Mouse (Mus musculus): ENCODE measurements around the gene Cdkn2aipnl. TPM values are rescaled to one million over a fixed set of nuclear protein-coding genes. Genes with fewer than 3 reads are reported as not detected.

Gene Cdkn2aipnl
- 32.2 TPM for polyA plus RNA-seq (2021)

DNA sequence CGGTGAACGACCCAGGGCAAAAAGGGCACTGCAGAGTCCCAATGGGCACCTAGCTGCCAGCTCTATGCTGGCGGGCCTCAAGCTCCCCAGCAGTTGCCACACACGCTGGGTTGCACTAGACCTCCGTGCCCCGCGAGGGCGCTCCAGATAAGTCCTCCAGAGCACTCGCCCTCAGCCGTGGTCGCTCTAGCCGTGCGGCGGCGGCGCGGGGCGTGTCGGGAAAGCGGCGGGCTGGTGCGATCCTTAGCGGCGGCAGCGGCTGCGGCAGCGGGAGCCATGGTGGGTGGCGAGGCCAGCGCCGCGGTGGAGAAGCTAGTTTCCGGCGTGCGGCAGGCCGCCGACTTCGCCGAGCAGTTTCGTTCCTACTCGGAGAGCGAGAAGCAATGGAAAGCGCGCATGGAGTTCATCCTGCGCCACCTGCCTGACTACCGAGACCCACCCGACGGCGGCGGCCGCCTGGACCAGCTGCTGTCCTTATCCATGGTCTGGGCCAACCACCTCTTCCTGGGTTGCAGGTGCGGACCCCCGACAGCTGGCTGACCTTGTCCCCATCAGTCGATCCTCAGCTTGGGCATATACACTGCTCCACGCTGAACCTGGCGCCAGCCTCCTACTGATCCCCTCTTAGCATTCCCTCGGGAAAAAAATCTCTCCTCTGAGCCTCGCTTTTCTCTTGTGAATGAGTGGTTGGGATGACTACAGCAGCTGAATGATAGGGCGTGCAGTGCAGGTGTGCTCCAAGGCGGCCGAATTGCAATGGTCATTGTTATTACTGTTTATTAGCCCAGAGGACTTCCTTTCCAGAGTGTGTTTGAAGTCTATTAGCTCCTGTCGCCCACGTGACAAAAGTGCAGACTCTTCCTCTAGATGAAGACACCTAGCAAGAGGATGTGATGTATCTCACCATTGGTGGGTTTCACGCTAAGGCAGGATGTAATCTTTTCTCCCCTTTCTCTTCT lies at the start of gene Cdkn2aipnl:
TSS of gene Cdkn2aipnl (plus strand) at position 219 of the 959 bp plus-strand sequence.
- ATAC-seq: peak; percentile 80
- DNase-seq (ENCODE audit: low read depth, low spot score): peak; percentile 59
- peak; percentile 100 for TF ChIP-seq CTCF (IDR thresholded peaks at IDR 0.05)
- ChIA-PET POLR2A (interaction anchor here (0.5 to 2.5 kb wide), 11 partner anchors 9 to 113 kb away, joined by 3 to 18 read pairs (median 4); partner anchors contain the start of gene Jade2), CTCF (interaction anchor here (0.9 to 6.7 kb wide), 15 partner anchors 9 to 253 kb away, joined by 3 to 43 read pairs (median 4); no protein-coding TSS in a partner anchor)
- no peaks in the 10 kb centered on the region for H3K27me3 ChIP-seq
- in situ Hi-C loops (cut with MboI; ENCODE audit: low pct_unique_long_range_greater_than_20kb): loop anchor here (5.0 kb wide), 3 partner anchors 50 to 145 kb away; partner anchors contain the start of gene Jade2

DNA sequence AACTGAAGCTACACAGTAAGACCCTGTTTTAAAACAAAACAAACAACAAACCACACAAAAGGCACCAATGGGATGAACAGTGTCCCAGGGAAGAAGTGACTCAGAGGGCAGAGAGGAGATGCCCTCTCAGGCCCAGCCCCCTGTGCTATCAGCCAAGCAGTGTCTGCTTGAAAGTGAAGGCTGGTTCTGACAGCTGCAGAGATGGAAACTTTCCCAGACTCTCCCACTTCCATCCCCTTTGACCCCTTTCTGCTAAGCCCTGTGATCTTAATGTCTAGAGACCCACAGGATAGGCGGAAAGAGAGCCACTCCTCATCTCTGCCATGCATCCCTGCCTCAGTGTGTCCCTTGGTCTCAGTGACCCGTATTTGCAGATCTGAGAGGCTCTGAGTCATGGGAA lies 49.5 kb upstream of the Cdkn2aipnl start:
- H3K27me3 ChIP-seq: no peaks in the 10 kb centered on the region
- CTCF ChIA-PET: interaction anchor here (1.1 to 2.8 kb wide), 5 partner anchors 21 to 98 kb away, joined by 3 to 12 read pairs (median 4); no protein-coding TSS in a partner anchor
- DNase-seq (ENCODE audit: low read depth, low spot score) (no peak), ATAC-seq (no peak)
- POLR2A ChIA-PET: interaction anchor here (0.7 to 3.9 kb wide), 2 partner anchors 20 to 61 kb away, joined by 3 to 38 read pairs; partner anchors contain the start of gene Jade2
- in situ Hi-C loops (cut with MboI; ENCODE audit: low pct_unique_long_range_greater_than_20kb): loop anchor here (5.0 kb wide), 1 partner anchor 49 kb away; the partner anchor contains the start of gene Cdkn2aipnl
- no peak for TF ChIP-seq CTCF (IDR thresholded peaks at IDR 0.05)

DNA sequence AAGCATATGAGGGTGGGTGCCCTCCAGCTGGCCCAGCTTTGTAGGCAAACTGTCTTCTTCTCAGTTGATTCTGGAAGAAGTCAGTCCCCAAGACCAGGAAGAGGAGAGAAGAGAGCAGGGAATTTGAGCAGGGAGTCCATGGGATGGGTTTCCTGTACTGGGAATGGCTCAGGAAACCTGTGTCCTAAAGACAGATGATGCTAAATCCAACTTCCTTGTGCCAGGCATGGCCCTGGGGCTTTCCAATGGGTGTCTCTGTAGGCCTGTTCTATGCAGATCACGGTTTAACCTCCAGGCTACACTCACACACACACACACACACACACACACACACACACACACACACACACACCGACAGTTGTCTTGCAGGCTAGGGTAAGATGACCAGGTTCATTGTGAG lies 48.9 kb upstream of the Cdkn2aipnl start:
- TF ChIP-seq CTCF (IDR thresholded peaks at IDR 0.05): no peak
- ChIA-PET CTCF (interaction anchor here (1.1 kb wide), 2 partner anchors 20 to 81 kb away, joined by 3 read pairs; no protein-coding TSS in a partner anchor), POLR2A (no interaction called here)
- H3K27me3 ChIP-seq: no peaks in the 10 kb centered on the region
- in situ Hi-C loops (cut with MboI; ENCODE audit: low pct_unique_long_range_greater_than_20kb): loop anchor here (5.0 kb wide), 1 partner anchor 49 kb away; the partner anchor contains the start of gene Cdkn2aipnl
- DNase-seq (ENCODE audit: low read depth, low spot score): no peak
- no peak for ATAC-seq

DNA sequence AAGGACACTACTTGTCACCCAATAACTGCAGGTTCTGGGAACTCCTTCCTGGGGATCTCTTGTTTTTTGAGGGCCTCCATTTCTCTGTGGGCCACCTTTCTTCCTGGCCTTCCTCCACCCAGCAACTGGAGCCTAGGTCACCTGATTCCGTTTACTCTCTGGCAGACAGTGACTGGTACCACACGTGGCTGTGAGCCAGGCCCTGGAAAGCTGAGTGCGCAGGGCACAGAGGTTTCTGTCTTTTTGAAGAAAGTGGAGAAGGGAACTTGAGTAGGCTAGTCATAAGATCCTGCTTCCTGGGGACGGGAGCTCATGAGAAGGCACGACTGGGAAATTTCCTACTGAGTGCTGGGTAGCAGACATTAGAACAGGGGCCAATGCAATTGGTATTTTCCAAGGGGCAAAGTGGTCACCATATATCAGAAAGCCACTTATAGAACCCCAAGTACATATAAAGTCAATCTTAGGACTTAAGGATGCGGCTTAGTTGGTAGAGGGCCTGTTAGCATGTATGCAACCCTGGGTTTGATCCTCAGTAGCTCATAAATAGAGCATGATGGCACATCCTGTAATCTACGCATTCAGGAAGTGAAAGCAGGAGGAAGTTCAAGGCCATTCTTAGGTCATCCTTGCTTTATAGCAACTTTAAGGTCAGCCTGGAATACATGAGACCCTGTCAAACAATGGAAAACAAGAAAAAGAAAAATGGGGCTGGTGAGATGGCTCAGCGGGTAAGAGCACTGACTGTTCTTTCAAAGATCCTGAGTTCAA lies 45.9 kb upstream of the Cdkn2aipnl start:
- POLR2A ChIA-PET: interaction anchor here (0.8 to 1.1 kb wide), 3 partner anchors 15 to 46 kb away, joined by 3 read pairs; partner anchors contain the start of gene Cdkn2aipnl
- TF ChIP-seq CTCF (IDR thresholded peaks at IDR 0.05): no peak
- no peaks in the 10 kb centered on the region for H3K27me3 ChIP-seq
- in situ Hi-C loops (cut with MboI; ENCODE audit: low pct_unique_long_range_greater_than_20kb): no loop called here
- ATAC-seq: no peak
- CTCF ChIA-PET: interaction anchor here (1.2 to 1.4 kb wide), 3 partner anchors 11 to 44 kb away, joined by 3 to 4 read pairs (median 4); no protein-coding TSS in a partner anchor
- no peak for DNase-seq (ENCODE audit: low read depth, low spot score)

DNA sequence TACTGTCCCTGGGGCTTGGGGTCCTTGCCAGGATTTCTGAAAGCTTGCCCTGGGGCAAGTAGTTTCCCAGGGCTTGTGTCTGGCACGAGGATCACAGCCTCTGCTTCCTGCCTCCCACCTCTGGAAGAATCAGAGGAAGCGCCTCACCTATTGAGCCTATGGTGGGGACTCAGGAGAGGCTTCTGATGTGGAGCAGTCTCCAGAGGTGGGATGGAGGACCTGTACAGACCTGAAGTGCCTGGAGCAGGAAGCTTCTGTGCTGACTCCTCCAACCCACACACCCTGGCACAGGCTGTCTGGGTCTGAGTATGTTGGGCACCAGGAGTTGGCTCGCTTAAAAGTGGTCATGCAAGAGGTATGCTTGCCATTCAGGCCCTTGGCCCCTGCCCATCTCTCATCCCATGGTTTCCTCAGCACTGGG lies 45.0 kb upstream of the Cdkn2aipnl start:
- no peaks in the 10 kb centered on the region for H3K27me3 ChIP-seq
- ChIA-PET POLR2A (interaction anchor here (0.8 to 1.3 kb wide), 6 partner anchors 14 to 64 kb away, joined by 3 to 5 read pairs (median 3); partner anchors contain the start of gene Cdkn2aipnl), CTCF (interaction anchor here (0.8 to 1.4 kb wide), 3 partner anchors 10 to 45 kb away, joined by 3 to 4 read pairs (median 3); no protein-coding TSS in a partner anchor)
- TF ChIP-seq CTCF (IDR thresholded peaks at IDR 0.05): no peak
- no peak for DNase-seq (ENCODE audit: low read depth, low spot score)
- in situ Hi-C loops (cut with MboI; ENCODE audit: low pct_unique_long_range_greater_than_20kb): no loop called here
- peak; percentile 71 for ATAC-seq

DNA sequence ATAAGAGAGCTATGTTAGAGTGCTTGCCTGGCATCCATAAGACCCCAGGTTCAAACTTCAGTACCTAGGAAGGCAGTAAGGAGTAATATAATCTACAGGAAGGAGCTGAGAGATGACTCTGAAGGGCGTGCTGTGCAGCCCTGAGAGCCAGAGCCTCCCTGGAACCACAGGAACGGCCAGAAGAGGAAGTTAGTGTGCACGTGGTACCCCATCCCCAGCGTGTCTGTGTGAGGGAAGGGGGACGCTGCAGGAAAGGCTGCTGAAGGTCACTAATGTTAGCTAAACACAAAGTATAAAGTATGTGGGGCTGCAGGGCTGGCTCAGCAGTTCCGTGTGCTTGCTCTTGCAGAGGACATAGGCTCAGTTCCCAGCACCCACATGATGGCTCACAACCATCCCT lies 41.9 kb upstream of the Cdkn2aipnl start:
- TF ChIP-seq CTCF (IDR thresholded peaks at IDR 0.05): no peak
- DNase-seq (ENCODE audit: low read depth, low spot score) (no peak), ATAC-seq (no peak)
- in situ Hi-C loops (cut with MboI; ENCODE audit: low pct_unique_long_range_greater_than_20kb): no loop called here
- ChIA-PET POLR2A (no interaction called here), CTCF (interaction anchor here (1.2 to 2.1 kb wide), 2 partner anchors 12 to 42 kb away, joined by 4 to 10 read pairs; no protein-coding TSS in a partner anchor)
- no peaks in the 10 kb centered on the region for H3K27me3 ChIP-seq

DNA sequence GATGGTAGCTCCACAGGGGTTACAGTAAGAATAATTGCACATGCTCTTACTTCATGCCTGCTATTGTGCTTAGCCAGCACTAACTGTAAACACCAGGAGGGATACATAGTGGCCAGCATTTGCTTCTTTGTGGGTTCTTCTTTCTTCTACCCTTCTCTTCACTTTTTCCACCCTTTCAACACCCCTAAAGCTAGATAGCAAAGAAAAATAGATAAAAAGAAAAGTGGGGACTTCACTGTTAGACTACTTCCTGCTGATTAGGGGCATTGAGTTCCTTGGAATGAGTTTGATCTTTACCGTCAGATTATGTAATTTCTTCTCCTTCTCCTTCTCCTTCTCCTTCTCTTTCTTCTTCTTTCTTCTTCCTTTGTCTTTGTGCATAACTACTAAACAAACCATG lies 41.1 kb upstream of the Cdkn2aipnl start:
- ATAC-seq (no peak), DNase-seq (ENCODE audit: low read depth, low spot score) (no peak)
- ChIA-PET POLR2A (no interaction called here), CTCF (interaction anchor here (2.1 kb wide), 1 partner anchor 11 kb away, joined by 10 read pairs; no protein-coding TSS in a partner anchor)
- in situ Hi-C loops (cut with MboI; ENCODE audit: low pct_unique_long_range_greater_than_20kb): no loop called here
- H3K27me3 ChIP-seq: no peaks in the 10 kb centered on the region
- TF ChIP-seq CTCF (IDR thresholded peaks at IDR 0.05): no peak

DNA sequence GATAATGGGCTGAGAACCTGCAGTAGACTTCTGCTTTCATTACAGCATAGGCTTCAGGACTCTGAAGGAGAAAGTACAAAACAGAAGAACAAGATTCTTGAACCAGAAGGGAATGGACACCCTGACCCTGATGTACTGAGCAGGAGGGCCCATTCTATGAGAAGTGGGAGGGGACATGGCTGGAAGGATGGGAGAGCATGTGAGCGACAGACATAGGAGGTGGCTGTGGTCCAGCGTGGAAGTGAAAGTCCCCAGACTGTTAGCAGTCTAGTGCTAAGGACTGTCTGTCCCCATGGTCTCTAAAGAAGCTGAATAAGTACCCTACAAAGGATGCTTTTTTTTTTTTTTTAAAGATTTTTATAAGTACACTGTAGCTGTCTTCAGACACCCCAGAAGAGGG lies 40.4 kb upstream of the Cdkn2aipnl start:
- in situ Hi-C loops (cut with MboI; ENCODE audit: low pct_unique_long_range_greater_than_20kb): no loop called here

DNA sequence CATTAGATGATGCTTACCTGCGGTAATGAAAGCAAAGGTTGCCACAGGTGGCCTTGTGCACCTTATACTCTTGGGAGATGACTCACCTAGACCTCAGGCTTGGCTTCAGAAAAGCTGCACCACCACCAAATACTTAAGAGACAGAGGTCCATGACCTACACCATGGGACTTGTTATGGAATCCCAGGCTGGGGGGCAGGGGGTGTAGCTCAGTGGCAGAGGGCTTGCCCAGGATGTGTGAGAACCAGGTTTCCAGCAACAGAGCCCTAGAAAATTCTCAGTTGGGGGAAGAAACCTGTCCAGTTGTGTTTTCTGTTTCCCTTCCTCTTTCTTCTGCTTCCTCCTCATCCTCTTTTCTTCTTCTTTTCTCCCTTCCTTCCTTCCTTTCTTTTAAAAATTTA lies 36.3 kb upstream of the Cdkn2aipnl start:
- CTCF ChIA-PET: no interaction called here
- no peaks in the 10 kb centered on the region for H3K27me3 ChIP-seq
- no peak for TF ChIP-seq CTCF (IDR thresholded peaks at IDR 0.05)
- DNase-seq (ENCODE audit: low read depth, low spot score) (no peak), ATAC-seq (no peak)
- in situ Hi-C loops (cut with MboI; ENCODE audit: low pct_unique_long_range_greater_than_20kb): no loop called here
- POLR2A ChIA-PET: no interaction called here

More for the DNA sequence above, 40.4 kb upstream of the Cdkn2aipnl start:
- no peaks in the 10 kb centered on the region for H3K27me3 ChIP-seq
- DNase-seq (ENCODE audit: low read depth, low spot score): no peak
- no peak for TF ChIP-seq CTCF (IDR thresholded peaks at IDR 0.05)
- ChIA-PET POLR2A (no interaction called here), CTCF (no interaction called here)
- ATAC-seq: no peak

DNA sequence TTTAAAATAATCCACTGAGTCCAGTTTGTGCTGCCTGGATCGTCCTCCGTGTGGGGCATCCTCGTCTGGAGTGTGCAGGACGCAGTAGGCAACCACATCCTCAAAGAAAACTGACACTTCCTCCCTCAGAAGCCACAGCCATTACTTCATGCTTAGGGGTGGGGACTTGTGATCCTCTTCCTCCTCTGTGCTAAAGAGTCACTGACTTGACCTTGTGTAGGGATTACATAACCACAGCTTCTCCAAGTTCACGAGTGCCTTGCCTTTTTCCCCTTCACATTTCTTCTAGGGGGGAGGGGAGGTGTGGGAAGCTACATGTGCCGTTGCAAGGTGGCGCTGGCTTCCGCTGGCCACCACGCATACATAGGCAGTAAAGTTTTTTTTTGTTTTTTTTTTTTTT lies 35.7 kb upstream of the Cdkn2aipnl start:
- ChIA-PET CTCF (no interaction called here), POLR2A (interaction anchor here (0.7 kb wide), 1 partner anchor 50 kb away, joined by 4 read pairs; no protein-coding TSS in a partner anchor)
- DNase-seq (ENCODE audit: low read depth, low spot score): no peak
- no peaks in the 10 kb centered on the region for H3K27me3 ChIP-seq
- in situ Hi-C loops (cut with MboI; ENCODE audit: low pct_unique_long_range_greater_than_20kb): no loop called here
- TF ChIP-seq CTCF (IDR thresholded peaks at IDR 0.05): no peak
- ATAC-seq: no peak

Measured in Patski (cell line).